Mouse (Mus musculus) thymus, postnatal 4 days (tissue): ENCODE data around the gene St3gal2.
"Not testable (repeated sequence)": the region's sequence is repeated elsewhere in the genome, so short reads cannot be mapped to it uniquely, and the experiment has no call there.

ENCODE experiments used
- DNase-seq: peaks from one replicate; pipeline ENCODE4 v3.0.0; 2021

The St3gal2 gene

DNA sequence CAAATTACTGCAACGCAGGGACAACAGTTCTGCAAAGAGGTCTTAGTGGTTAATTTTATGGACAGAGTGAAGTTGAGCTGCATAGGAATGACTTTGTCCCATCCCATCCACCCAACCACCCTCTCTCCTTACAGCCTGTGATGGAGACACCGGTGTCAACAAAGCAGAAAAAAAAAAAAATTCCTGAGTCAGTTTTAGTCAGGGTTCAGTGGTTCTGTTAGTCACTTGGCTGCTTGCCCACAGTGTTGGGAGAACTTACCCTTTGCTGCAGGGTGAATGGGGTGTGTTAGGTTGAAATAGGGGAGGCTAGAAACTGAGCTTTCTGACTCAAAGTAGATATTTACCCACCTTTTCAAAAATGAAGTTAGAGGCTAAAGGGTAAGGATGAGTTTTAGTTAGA is 2.3 kb upstream of the St3gal2 start:
- DNase-seq: no peak

DNA sequence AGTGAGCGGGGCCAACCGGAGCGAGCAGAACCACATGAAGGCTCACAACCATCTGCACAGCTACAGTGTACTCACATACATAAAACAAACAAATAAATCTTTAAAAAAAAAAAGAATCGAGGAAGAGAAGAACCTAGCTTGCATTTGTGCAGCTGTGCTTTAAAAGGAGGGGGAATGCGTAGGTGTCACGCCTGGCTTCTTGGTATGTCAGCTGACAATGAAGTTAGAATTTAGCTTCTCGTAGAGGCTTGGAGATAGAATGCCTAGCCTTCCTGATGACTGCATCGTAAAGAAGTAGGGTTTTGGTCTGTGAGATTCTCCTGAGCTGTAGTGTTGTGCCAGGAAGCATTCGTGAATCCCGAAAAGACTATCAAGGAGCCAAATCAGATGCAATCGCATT is 1.7 kb upstream of the St3gal2 start:
- no peak for DNase-seq

DNA sequence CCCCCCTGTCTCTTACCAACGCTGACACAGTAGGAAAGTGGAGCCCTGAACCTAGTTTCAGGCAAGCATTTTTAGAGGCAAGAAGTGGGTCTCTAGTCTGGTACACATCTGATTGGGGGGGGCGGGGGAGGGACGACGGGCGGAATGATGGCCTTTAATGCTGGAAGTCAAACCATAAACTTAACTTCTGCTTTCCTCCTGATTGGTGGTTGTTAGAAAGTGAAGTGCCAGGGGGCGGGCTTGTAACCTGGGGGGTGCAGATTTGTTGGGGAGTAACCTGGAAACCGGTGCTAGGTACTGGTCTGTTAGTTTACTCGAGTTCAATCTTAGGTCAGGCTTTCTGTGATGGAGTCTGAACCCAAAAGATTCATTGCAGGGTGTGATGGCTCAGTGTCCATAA is 1.3 kb upstream of the St3gal2 start:
- DNase-seq: no peak

DNA sequence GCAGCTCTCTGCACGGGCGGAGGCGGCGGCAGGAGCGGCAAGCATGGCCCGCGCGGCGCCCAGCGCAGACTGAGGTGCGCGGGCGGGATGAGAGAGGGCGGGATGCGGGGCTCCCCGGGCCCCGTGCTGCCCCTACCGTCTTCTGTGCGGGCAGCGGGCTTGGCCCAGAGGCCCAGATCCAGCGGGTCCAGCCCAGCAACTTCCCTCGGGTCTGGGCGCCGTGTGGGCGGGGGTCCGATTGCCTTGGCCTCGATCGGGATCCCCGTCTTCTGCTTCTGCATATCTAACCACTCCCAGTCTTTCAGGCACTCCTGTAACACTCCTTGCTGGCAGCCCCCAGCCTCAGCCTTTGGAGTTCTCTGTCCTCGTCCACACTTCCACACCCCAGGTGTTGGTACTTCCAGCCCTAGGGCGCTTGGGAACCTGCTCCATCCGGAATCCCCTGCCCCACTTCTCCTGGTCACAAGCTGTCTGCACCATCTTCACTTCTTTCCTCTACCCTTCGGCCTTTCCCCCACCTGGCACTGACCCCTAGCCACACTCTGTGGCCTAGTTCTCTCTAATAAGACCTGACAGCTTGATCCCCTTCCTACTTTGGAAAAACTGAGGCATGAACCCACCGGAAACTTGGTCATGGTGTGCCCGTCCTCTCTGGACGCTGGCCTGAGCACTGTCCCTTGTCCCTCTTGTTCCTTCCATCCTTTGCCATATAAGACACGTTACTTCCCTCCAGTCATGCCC is 480 bp downstream of the St3gal2 start:
- peak; percentile 77 for DNase-seq

DNA sequence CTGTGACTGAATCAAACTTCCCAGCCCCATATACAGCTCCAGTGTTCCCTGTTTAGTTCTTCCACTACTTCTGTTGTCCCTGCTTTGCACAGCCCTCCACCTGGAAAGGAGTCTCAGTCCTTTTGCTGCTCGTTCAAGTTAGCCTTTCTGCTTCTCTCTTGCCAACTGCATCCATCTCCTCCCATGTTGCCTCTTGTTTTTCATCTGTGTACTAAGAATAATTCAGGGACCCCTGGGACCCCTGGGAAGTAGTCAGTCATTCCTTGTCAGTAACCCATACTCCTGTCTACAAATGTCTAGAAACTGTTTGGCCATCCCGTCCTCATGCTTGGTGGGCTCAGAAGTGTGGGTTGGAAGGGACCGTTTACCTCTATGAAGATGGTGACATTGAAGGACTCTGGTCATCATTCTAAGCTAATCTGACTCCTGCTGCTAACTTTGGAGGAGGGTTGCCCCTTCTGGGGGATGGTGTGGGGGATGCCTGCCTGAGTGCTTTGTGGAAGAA is 1.1 kb downstream of the St3gal2 start:
- DNase-seq: no peak

DNA sequence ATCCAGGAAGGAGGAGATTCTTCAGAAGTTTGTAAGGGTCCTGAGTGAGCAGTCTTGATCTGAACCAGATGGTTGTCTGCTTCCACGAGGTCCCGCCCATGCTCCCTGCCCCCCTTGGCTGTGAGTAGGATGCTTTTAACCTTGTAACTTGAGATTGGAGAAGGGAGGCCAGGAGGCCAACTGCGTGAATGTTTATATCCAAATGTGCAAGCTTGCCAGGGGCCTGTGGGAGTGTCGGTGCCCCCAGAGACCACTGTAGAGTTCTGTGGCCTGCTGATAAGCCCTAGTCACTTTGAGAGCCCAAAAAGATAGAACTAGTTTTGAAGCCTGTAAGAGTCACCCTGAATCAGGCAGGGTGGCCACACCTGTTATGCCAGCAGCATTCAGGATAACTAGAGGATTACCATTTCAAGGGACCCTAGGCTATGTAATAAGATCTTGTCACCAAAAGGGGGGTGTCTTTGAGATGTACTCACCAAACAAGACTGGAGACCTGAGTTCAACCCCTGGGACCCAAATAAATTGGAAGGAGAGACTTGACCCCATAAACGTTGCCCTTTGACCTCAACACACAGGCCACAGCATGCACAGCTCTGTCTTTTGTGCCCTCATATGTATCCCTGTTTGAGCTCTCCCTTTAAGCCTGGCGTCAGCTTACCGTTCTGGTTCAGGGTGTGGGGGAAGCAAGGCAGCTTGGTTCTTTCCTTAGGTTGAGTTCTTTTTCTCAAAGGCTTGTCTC is 1.9 kb downstream of the St3gal2 start:
- no peak for DNase-seq

DNA sequence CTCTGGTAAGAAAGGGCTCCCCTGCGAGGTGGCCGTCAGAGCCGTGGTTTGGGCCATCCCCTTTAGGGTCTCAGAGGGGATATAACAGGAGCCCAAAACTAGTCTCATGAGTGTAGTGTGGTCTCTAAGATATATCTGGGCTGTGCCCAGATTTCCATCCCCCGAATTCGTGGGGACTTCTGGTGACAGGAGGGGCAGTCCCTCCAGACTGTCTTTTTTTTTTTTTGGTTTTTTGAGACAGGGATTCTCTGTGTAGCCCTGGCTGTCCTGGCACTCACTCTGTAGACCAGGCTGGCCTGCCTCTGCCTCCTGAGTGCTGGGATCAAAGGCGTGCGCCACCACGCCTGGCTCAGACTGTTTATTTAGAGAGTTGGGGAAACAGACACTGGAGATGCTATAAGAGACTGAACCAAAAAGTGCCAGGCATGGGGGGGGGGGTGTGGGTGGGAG is 6.0 kb downstream of the St3gal2 start:
- no peak for DNase-seq

DNA sequence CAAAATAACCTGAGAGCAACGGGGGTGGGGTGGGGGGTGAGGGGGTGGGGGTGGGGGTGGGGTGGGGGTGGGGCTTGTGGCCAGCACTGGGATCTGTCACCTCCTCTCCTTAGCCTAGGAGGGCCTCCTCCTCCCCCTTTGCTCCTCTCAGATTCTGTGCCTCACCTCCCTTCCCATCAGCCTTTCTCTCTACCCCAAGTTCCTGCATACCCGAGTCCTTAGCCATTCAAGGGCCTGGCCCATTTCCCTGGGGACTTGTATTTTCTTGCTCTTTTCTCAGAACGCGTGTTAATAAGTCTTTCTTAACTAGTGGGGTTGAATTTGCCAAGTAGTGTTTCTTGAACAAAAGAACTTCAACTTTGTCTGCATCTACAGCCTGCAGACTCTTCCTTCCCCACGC is 7.0 kb downstream of the St3gal2 start:
- no peak for DNase-seq

DNA sequence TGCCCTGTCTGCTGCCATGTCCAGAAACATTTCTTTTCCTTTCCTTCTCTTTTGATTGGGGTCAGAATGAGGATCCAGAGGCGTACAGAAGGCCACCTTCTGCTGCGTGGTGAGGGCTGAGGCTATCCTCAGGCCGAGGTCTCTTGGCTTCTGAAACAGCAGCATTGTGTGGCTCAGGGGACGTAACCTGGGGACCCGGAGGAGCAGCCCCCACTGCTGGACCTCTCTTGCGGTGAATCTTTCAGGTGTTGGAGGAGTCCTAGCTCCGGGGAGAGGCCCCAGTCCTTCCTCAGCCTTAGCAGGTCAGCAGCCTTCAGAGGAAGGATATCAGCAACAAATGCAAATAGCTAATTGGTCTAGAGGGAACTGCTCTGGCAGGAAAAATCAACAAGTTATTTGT is 8.7 kb downstream of the St3gal2 start:
- DNase-seq: no peak

DNA sequence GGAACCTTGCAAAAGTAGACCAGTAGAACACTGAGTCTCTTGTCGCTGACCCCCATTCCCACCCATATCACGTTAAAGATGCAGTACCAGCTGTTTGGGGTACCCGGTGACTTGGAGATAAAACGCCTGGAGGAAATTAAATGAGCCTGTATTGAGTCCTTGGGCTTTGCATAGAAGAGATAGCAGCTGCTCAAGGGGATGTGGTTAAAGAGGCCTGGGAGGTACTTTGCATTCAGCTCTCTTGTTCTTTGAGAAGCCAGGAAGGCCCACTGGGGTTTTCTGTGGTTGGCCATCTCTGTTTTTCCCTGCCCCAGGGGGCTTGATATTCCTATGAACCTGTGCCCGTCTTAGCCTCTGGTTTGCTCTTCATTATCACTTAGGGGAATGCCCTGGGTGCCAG is 9.3 kb downstream of the St3gal2 start:
- no peak for DNase-seq

DNA sequence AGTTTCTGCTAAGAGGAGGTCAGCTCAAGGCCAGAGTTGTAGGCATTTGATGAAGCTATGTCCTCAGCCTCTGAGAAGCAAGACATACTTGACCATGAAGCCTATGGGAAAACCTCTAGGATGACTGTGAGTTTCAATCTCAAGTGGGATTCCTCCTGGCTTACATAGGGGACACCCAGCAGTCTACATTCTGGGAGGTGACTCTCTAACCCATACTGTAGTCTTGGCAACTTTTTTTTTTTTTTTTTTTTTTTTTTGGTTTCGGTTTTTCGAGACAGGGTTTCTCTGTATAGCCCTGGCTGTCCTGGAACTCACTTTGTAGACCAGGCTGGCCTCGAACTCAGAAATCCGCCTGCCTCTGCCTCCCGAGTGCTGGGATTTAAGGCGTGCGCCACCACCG is 9.9 kb downstream of the St3gal2 start:
- not testable (repeated sequence) for DNase-seq

DNA sequence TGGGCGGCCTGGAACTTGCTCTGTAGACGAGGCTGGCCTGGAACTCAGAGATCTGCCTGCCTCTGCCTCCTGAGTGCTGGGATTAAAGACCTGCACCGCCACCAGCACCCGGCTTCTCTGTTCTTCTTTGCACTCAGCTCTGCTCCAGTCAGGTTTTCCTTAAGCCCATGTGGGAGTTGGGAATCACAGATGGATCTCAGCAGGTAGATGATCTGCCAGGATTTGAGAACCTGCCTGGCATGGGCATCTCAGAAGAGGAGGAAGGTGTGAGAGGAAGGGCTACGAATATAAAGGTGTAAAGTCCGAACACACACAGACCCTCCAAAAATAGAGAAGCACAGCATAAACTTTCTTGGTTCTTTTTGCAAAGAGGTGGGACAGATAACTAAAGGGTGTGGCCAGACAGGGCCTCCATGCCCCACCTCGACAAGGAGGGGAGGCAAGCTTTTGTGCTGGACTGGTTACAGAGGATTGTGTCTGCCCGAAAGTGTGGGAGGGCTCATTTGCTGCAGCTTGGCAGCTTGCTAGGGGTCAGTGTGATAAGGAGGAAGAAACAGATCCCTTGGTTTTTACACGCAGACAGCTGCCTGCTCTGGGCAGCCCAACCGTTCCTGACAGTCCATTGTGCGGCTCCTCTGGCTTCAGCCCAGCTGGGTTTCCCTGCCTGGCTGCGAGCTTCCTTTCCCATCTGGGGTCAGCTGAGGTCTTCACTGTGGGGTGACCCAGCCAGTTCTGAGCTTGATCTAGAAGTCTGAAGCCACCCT is 11.6 kb downstream of the St3gal2 start:
- no peak for DNase-seq

DNA sequence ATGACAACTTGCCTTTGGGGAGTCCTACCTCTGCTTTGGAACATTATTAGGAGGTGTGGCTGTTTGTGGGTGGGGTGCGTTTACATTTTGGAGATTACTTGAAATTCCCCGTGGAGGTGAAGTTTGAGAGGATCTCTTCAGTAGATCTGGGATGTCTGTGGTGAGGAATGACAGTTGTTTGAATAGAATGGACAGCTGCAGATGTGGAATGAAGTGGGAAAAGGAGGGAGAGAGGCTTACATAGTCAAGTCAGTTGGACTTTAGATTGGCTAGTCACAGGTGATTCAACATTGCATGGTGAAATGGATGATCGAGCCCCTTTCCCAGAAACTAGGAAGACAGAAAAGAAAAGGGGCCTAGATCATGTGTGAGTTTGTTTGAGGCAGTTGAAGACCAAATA is 12.7 kb downstream of the St3gal2 start:
- no peak for DNase-seq

DNA sequence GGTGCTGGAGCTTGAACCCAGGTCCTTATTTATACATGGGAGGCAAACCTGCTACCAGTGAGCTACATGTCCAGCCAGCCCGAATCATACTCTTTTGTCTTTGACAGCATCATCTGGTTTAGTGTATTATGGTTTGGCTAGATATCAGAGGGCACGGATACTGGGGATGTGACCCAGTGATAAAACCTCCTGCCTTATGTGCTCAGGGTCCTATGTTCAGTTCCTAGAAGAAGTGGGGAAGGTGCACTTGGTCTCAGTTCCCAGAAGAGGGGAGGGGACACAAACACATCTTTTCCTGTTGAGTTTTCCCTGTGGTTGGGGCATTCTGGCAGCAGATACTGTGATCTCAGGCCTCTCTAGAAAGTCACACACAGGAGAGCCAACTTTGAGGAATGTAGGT is 13.6 kb downstream of the St3gal2 start:
- no peak for DNase-seq

DNA sequence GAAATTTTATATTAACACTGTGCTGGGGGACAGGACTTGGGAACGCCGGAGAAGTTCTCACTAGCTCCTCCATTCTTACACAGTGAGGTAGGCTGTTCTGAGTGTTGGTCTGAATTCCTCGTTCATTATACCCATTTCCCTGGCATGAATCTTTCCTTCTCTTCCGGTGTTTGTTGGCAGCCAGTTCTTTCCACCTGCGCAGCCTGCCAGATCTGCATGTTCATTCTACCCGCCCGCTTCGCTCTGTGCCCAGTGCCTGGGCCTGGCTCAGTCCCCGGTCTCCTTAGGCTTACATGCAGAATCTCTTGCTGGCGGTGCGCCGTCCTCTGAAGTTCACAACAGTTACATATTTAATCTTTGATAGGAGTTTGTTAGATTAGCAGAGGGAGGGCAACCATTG is 16.5 kb downstream of the St3gal2 start:
- DNase-seq: no peak

DNA sequence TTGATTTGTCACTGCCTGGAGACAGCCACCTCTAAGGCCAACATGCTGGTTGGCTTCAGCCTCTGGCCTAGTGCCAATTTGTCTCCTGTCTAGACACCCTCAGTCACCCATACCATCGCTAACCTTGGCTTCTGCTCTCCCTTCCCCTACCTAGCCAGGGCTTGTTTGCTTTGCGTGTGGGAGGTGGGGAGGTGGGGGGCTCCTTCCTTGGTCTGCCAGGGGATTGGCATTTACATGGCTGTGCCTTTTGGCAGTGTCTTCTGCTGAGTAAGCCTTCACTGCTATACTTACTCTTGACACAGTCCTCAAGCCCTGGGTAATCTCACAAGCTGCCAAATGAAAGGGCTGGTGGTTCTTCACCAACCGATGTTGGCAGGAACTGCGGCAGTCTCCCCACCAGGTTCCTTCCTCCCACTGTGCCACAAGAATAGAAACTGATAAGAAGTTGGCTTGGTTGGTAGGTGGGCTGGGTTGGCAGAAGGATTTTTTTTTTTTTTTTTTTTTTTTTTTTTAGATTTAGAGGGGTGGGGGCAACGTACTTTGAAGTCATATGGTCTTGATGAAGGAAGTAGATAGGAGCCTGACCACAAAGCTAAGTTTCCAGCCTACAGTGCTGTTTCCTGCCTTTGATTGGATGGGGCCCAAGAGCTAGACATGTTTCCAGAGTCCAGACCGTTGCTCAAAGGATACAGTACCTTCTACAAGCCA is 19.3 kb downstream of the St3gal2 start:
- DNase-seq: peak; percentile 65

DNA sequence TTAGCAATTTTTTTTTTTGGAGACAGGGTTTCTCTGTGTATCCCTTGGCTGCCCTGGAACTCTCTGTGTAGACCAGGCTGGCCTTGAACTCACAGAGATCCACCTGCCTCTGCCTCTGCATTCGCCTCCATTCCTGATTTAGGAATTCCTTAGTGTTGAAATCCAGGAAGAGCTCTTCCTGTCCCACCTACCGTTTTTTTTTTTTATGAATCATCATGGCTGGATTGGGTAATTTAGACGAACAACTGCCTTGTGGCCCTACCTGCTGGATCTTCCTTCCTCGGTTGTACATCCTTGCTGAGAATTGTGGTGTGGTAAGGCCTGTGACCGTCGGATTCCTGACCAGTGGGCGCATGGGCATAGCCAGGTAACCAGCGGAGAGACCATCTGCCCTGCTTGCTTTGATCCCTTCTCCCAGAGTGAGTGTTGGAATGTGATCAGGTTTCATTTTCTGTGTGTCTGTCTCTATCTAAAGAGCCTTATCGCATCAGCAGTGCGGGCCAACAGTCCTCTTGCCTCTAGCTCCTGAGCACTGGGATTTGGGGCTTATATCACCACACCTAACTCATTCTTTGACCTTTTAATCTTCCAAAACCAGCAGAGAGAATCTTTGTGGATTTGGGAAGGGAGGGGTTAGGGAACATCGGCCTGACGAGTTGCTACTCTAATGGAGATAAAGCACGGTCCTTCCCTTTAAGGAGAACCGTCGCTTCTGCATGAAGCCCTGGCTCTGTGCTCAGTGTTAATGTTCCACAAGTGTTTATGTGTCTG is 21.1 kb downstream of the St3gal2 start:
- DNase-seq: no peak

DNA sequence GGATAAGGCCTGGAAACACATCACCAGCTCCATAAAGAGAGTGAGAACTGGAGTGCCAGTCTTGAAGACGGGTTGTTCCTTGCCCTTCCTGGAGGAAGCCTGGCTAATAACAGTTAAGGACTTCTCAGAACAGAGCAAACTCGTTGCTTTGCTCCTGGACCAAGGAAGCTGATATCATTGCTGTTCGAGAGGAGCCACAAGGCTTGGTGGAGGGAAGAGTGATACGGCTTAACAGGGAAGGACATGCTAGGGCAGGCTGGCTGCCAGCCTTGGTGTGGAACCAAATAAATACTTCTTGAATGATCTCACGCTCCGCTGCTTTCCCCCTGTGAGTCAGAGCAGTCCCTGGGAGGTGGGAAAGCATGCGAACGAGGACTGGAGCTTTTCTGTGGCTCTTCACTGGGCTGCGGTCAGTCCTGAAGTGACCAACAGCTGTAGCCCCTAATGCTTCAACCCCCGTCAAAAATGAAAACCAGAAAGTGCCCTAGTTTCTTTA is 21.8 kb downstream of the St3gal2 start:
- no peak for DNase-seq

DNA sequence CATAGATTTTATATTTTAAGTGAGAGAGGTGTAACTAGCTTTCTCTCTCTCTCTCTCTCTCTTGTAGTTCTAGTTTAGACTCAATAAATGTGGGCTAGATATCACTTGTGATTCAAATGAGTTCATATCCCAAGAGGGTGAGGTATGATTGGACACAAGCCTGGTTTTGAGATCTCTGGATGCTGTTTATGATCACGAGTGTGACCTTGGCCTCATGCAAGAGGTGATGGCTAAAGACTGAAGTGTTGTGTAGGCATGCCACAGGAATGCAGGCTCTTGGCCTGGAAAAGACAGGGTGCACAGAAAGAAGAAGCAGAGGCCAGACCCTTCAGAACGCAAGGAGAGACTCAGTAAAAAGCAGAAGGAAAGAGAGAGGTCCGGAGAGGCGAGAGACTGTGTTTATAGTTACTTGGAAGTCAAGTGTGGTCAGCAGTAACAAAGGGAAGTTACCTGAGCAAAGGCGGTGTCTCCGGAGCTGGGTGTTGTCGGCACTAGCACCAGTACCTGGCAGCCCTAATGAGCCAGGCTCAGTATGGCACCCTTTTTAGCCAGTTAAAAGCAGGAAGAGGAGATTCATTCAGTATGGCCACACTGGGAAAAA is 24.7 kb downstream of the St3gal2 start:
- no peak for DNase-seq

DNA sequence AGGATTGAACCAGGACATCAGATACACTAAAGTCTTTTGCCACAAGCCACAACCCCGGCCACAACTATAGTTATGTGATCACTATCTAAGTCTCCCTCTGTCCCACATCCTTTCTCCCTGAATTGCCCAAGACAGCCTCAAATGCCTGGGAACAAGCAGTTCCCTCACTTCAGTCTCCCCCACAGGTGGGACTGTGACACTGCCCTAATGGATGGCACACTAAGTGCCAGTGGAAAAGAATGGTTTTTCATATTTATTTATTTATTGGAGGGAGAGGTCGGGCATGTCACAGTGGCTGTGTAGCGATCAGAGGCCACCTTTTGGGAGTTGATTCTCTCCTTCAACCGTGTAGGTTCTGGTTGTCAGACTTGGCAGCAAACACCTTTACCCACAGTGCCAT is 26.0 kb downstream of the St3gal2 start:
- DNase-seq: no peak

DNA sequence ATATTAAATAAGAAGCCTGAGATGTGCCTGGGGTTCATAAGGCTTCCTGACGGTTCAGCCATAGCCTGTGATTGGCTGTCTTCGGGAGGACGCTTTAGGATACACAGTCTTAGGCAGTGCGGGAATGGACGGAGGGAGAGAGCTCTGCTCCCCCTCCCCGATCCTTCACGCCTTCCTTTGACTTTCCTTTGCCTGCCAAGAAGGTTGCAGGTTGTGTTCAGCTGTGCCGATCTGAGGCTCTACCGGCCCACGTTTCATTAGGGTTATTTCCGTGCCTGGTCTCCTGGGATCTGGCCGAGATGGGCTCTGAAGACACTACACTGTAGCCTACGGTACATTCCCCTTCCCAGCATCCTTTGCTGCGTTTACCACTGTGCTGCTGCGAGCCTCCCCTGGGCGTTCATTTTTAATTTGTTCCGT is 30.4 kb downstream of the St3gal2 start:
- DNase-seq: no peak

DNA sequence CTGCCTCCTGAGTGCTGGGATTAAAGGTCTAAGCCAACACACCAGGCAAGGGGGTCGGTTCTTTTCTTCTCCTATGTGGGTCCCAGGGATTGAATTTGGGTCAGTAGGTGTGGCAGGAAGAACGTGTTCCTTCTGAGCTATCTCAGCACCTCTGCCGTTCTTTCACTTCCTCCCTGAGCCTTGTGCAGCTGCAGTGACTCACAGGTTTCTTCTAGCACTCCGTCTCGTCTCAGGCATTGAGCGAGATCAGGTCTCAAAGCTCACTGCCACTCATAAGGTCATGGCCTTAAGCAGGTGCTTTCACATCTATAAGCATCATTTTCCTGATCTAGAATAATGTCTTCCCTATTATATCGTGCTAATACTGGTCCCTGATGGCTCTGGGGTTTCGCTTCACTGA is 35.1 kb downstream of the St3gal2 start:
- DNase-seq: peak; percentile 61
